11 mouse cellular contexts compared by ENCODE assay signal in the genomic region with DNA sequence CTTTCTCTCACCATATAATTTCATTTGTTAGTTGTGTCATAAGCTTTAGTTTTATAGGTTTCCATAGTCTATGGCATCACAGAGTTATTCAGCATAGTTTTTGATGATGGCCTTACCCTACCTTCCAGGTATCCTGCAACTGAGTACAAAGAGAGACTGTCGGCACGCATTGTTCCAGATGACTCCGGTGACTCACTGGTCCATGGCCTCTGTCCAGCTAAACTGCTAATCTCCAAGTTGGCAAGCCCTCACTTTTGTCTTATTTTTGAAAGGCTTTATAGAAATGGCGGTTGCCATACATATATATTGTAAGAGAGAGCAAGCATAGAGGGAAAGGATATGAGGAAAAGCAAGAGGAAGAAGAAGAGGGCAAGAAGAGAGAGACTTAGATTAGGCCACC.
"Had no signal": no experiment of that assay in that cellular context is flagged by ENCODE, and none has a peak within 500 bp of the region (broad histone marks: within the 10 kb centered on the region; RNA-seq: fewer than 3 reads in every experiment).

No protein-coding gene starts in this region.

- DNase-seq: kidney, adult 8-10 months; kidney, postnatal 10 days; kidney, postnatal 36 days; layer of hippocampus, postnatal 36 days; left cerebral cortex, postnatal 4 days; liver, postnatal 0 days; lung, embryonic 14.5 days; right cerebral cortex, postnatal 25 days; spleen, adult 18-20 months; thymus, postnatal 14 days; thymus, postnatal 4 days had no signal
